Comparison of ENCODE assay signal across 16 mouse cellular contexts in the genomic region with DNA sequence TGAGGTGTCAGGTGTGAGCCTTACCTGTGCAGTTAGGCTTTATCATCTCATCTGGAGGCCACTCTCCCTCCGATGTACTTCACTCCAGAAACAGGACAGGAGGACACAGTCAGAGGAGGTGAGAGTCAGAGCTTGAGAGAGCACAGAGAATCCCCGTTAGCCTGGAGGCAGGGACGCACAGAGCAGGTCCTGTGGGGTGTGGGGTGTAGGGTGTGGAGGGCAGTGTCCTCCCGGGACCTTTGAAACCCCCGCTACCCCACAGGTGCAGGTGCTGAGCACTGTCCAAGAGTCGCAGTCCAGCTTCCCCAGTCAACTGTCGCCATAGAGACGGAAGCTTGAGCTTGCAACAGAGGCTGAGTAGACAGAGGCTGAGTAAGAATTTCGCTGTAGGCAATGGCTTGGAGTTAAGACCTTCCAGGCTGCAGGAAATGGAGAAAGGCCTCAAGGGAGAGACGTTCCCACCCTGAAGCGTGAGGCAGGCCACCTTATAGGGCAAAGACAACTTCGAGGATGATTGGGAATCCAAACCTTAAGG. TPM values are rescaled to one million over a fixed set of nuclear protein-coding genes. Genes with fewer than 3 reads are reported as not detected.
A peak's percentile ranks its signal among the peaks of the same experiment; 100 is the strongest.
DNase-seq lines count a peak whose midpoint lies in the region; ATAC-seq and TF ChIP-seq lines count a peak whose summit lies in the region.
"Had no signal": no experiment of that assay in that cellular context is flagged by ENCODE, and none has a peak within 500 bp of the region (broad histone marks: within the 10 kb centered on the region; RNA-seq: fewer than 3 reads in every experiment).

A gene (minus strand): TSS at position 293 of the 535 bp plus-strand sequence.

- no peaks in the 10 kb centered on the region for H3K9me3 ChIP-seq in kidney, embryonic 16.5 days (ENCODE audit: low read length)
- H3K9me3 ChIP-seq in limb, embryonic 15.5 days, result no peaks in the 10 kb centered on the region
- H3K9me3 ChIP-seq: forebrain, embryonic 15.5 days; hindbrain, embryonic 15.5 days had no signal

- no peak within 1 kb of the TSS for H3K27ac ChIP-seq in kidney, embryonic 16.5 days (ENCODE audit: low read length)
- H3K27ac ChIP-seq in testis, adult 2 months (ENCODE audit: control insufficient read depth, insufficient read depth, low read depth, low read length), result no peak within 1 kb of the TSS
- no peak within 1 kb of the TSS for H3K27ac ChIP-seq in limb, embryonic 15.5 days
- H3K27ac ChIP-seq: forebrain, embryonic 15.5 days; hindbrain, embryonic 15.5 days had no signal

- no peaks in the 10 kb centered on the region for H3K27me3 ChIP-seq in kidney, embryonic 16.5 days (ENCODE audit: insufficient read depth, low read length)
- no peaks in the 10 kb centered on the region for H3K27me3 ChIP-seq in testis, adult 2 months (ENCODE audit: control insufficient read depth, insufficient read depth, low read length)
- no peaks in the 10 kb centered on the region for H3K27me3 ChIP-seq in limb, embryonic 15.5 days
- H3K27me3 ChIP-seq: forebrain, embryonic 15.5 days; hindbrain, embryonic 15.5 days; Patski had no signal

- no peak within 1 kb of the TSS for H3K4me3 ChIP-seq in kidney, embryonic 16.5 days (ENCODE audit: low read length)
- peak within 1 kb of the TSS; percentile 75 for H3K4me3 ChIP-seq in testis, adult 2 months (ENCODE audit: control insufficient read depth, low read depth, low read length)
- H3K4me3 ChIP-seq in limb, embryonic 15.5 days, result no peak within 1 kb of the TSS
- H3K4me3 ChIP-seq: forebrain, embryonic 15.5 days; hindbrain, embryonic 15.5 days had no signal

- WGBS in kidney, embryonic 16.5 days, result 56% methylated on average over 12 of the region's 12 CpGs
- 43% methylated on average over 12 of the region's 12 CpGs for WGBS in limb, embryonic 15.5 days

- DNase-seq in kidney, adult 8-10 months, result no peak
- no peak for DNase-seq in testis, postnatal 10 days (ENCODE audit: low spot score)
- peak; percentile 33 for DNase-seq in retina, postnatal 1 day
- no peak for DNase-seq in cerebellum, postnatal 4 days (ENCODE audit: low spot score in 2 of 2)
- DNase-seq: adrenal gland, adult 2 months; cerebellum, postnatal 36 days; gastrocnemius, postnatal 25 days had no signal

- H3K4me1 ChIP-seq in kidney, embryonic 16.5 days (ENCODE audit: insufficient read depth, low read length), result 0 out of 2 replicates have a peak, but pooled peaks cover 4% of the 10 kb centered on the region
- H3K4me1 ChIP-seq in testis, adult 2 months (ENCODE audit: control insufficient read depth, insufficient read depth, low read length), result peaks cover 7% of the 10 kb centered on the region
- H3K4me1 ChIP-seq in limb, embryonic 15.5 days, result peaks cover 3% of the 10 kb centered on the region

- no peak for TF ChIP-seq CTCF in testis, adult 2 months (IDR thresholded peaks at IDR 0.05; ENCODE audit: control insufficient read depth, insufficient read depth, insufficient replicate concordance, low read depth, low read length)

- H3K4me2 ChIP-seq in kidney, embryonic 16.5 days (replicated peaks; ENCODE audit: low read depth, low read length), result no peak within 1 kb of the TSS
- H3K4me2 ChIP-seq in limb, embryonic 15.5 days, result no peak within 1 kb of the TSS
- H3K4me2 ChIP-seq: forebrain, embryonic 15.5 days; hindbrain, embryonic 15.5 days had no signal

- no peak; the same call in 1 of the 2 replicates for TF ChIP-seq POLR2A in testis, adult 2 months (IDR thresholded peaks at IDR 0.05; ENCODE audit: control insufficient read depth, low read depth, low read length)

- no peak within 1 kb of the TSS for H3K9ac ChIP-seq in kidney, embryonic 16.5 days (replicated peaks; ENCODE audit: low read length)
- H3K9ac ChIP-seq in limb, embryonic 15.5 days, result no peak within 1 kb of the TSS
- H3K9ac ChIP-seq: forebrain, embryonic 15.5 days; hindbrain, embryonic 15.5 days had no signal

- peak; percentile 55; the same call in 1 of the 2 replicates for ATAC-seq in kidney, embryonic 16.5 days (ENCODE audit: low FRiP score, low TSS enrichment)
- peak; percentile 54; the same call in 1 of the 2 replicates for ATAC-seq in limb, embryonic 15.5 days (ENCODE audit: insufficient number of reproducible peaks, low FRiP score, low TSS enrichment, low read depth)
- ATAC-seq in frontal cortex, adult (ENCODE audit: low TSS enrichment), result no peak
- ATAC-seq: forebrain, embryonic 15.5 days; Patski had no signal

- H3K36me3 ChIP-seq in kidney, embryonic 16.5 days (ENCODE audit: insufficient read depth, low read length), result no peaks in the 10 kb centered on the region
- H3K36me3 ChIP-seq in testis, adult 2 months (ENCODE audit: control insufficient read depth, insufficient read depth, low read length), result no peaks in the 10 kb centered on the region
- H3K36me3 ChIP-seq in limb, embryonic 15.5 days, result no peaks in the 10 kb centered on the region
- H3K36me3 ChIP-seq: forebrain, embryonic 15.5 days; hindbrain, embryonic 15.5 days had no signal

RNA-seq across cellular contexts. Expression of the gene that starts here (rescaled TPM):
- not detected in 2 replicates for polyA plus RNA-seq in kidney, embryonic 16.5 days (2015; fragmentation: Nextera tagmentation; extraction: Ambion mirVana)
- polyA plus RNA-seq in testis, adult 2 months (2012; rRNA removed), result 8.7 and 9.3 TPM in 2 replicates
- polyA plus RNA-seq in limb, embryonic 15.5 days (2015; fragmentation: Nextera tagmentation; extraction: Ambion mirVana), result 0.09 and 0.14 TPM in 2 replicates
- polyA plus RNA-seq: adrenal gland, adult 2 months; heart, postnatal 0 days; Patski; stomach, embryonic 16.5 days had no signal

Comparison
In these comparisons a context has a peak if more than half of its experiments do, and no peak if none do; other contexts are left out.
1. Peak in ATAC-seq in kidney, embryonic 16.5 days; RNA of the gene not detected or under 1 TPM.
2. Peak in ATAC-seq in limb, embryonic 15.5 days; RNA of the gene not detected or under 1 TPM.